Mouse (Mus musculus): ENCODE measurements around the gene Meis1. TPM values are rescaled to one million over a fixed set of nuclear protein-coding genes. Genes with fewer than 3 reads are reported as not detected.

Gene Meis1
- 8.0 and 8.5 TPM in 2 replicates for polyA plus RNA-seq (2015; fragmentation: Nextera tagmentation; extraction: Ambion mirVana)

- Histone ChIP-seq H3K4me1 (ENCODE audit: control insufficient read depth, low read depth, low read length) (no peaks in the 10 kb centered on the region), H3K4me3 (ENCODE audit: low read depth, low read length) (peak within 1 kb of the TSS; percentile 66), H3K9ac (ENCODE audit: low read depth, low read length) (peak within 1 kb of the TSS; percentile 59), H3K9me3 (replicated peaks; ENCODE audit: control insufficient read depth, low read length) (no peaks in the 10 kb centered on the region), H3K4me2 (ENCODE audit: low read depth, low read length) (peak within 1 kb of the TSS; percentile 74), H3K27ac (ENCODE audit: low read length) (peak within 1 kb of the TSS; percentile 81), H3K36me3 (ENCODE audit: control insufficient read depth, insufficient read depth) (no peaks in the 10 kb centered on the region), H3K27me3 (ENCODE audit: control insufficient read depth, insufficient read depth, low read depth, low read length) (peaks cover 71% of the 10 kb centered on the region)
- WGBS (ENCODE audit: insufficient replicate concordance) = under 1% methylated on average over 29 of the region's 29 CpGs
- peak; percentile 85 for ATAC-seq (ENCODE audit: low read depth)
These were observed at the start of gene Meis1 for GRCm38 (mm10) chr11:19018489-19019203. Meis1 (minus strand) TSS chr11:19018985.

- no peaks in the 10 kb centered on the region for H3K36me3 ChIP-seq (ENCODE audit: control insufficient read depth, insufficient read depth)
- ATAC-seq (ENCODE audit: low read depth) = no peak
- H3K9ac ChIP-seq (ENCODE audit: low read depth, low read length) = no peak overlapping the region
- no peaks in the 10 kb centered on the region for H3K4me1 ChIP-seq (ENCODE audit: control insufficient read depth, low read depth, low read length)
- no peaks in the 10 kb centered on the region for H3K9me3 ChIP-seq (replicated peaks; ENCODE audit: control insufficient read depth, low read length)
- 59% methylated on average over 5 of the region's 5 CpGs for WGBS (ENCODE audit: insufficient replicate concordance)
- H3K4me3 ChIP-seq (ENCODE audit: low read depth, low read length) = no peak overlapping the region
- no peak overlapping the region for H3K4me2 ChIP-seq (ENCODE audit: low read depth, low read length)
- H3K27ac ChIP-seq (ENCODE audit: low read length) = no peak overlapping the region
- no peaks in the 10 kb centered on the region for H3K27me3 ChIP-seq (ENCODE audit: control insufficient read depth, insufficient read depth, low read depth, low read length)
These were observed 48.5 kb upstream of the Meis1 start for GRCm38 (mm10) chr11:19067334-19067733.

- Histone ChIP-seq H3K4me2 (ENCODE audit: low read depth, low read length) (no peak overlapping the region), H3K9me3 (replicated peaks; ENCODE audit: control insufficient read depth, low read length) (no peaks in the 10 kb centered on the region), H3K27me3 (ENCODE audit: control insufficient read depth, insufficient read depth, low read depth, low read length) (no peaks in the 10 kb centered on the region), H3K4me1 (ENCODE audit: control insufficient read depth, low read depth, low read length) (no peaks in the 10 kb centered on the region), H3K4me3 (ENCODE audit: low read depth, low read length) (no peak overlapping the region), H3K36me3 (ENCODE audit: control insufficient read depth, insufficient read depth) (no peaks in the 10 kb centered on the region), H3K9ac (ENCODE audit: low read depth, low read length) (no peak overlapping the region), H3K27ac (ENCODE audit: low read length) (no peak overlapping the region)
- 63% methylated on average over 7 of the region's 7 CpGs for WGBS (ENCODE audit: insufficient replicate concordance)
- no peak for ATAC-seq (ENCODE audit: low read depth)
These were observed 30.5 kb upstream of the Meis1 start for GRCm38 (mm10) chr11:19049276-19049675.

GRCm38 (mm10) chr11:19036595-19037166 lies 17.9 kb upstream of the Meis1 start:
- WGBS (ENCODE audit: insufficient replicate concordance) = 73% methylated on average over 10 of the region's 10 CpGs

GRCm38 (mm10) chr11:19026581-19027561 lies 8.1 kb upstream of the Meis1 start:
- Histone ChIP-seq H3K9me3 (replicated peaks; ENCODE audit: control insufficient read depth, low read length) (no peaks in the 10 kb centered on the region), H3K27me3 (ENCODE audit: control insufficient read depth, insufficient read depth, low read depth, low read length) (peaks cover 26% of the 10 kb centered on the region), H3K4me2 (ENCODE audit: low read depth, low read length) (peak overlapping the region; percentile 73), H3K4me3 (ENCODE audit: low read depth, low read length) (peak overlapping the region; percentile 42), H3K27ac (ENCODE audit: low read length) (no peak overlapping the region), H3K36me3 (ENCODE audit: control insufficient read depth, insufficient read depth) (no peaks in the 10 kb centered on the region), H3K4me1 (ENCODE audit: control insufficient read depth, low read depth, low read length) (no peaks in the 10 kb centered on the region), H3K9ac (ENCODE audit: low read depth, low read length) (peak overlapping the region; percentile 46; the same call in 1 of the 2 replicates)
- under 1% methylated on average over 58 of the region's 58 CpGs for whole genome bisulfite sequencing (ENCODE audit: insufficient replicate concordance)
- peak; percentile 53 for ATAC-seq (ENCODE audit: low read depth)

More at GRCm38 (mm10) chr11:19036595-19037166, 17.9 kb upstream of the Meis1 start:
- H3K4me2 ChIP-seq (ENCODE audit: low read depth, low read length) = no peak overlapping the region
- H3K9me3 ChIP-seq (replicated peaks; ENCODE audit: control insufficient read depth, low read length) = no peaks in the 10 kb centered on the region
- H3K27ac ChIP-seq (ENCODE audit: low read length) = no peak overlapping the region
- no peak overlapping the region for H3K9ac ChIP-seq (ENCODE audit: low read depth, low read length)
- no peaks in the 10 kb centered on the region for H3K4me1 ChIP-seq (ENCODE audit: control insufficient read depth, low read depth, low read length)
- H3K4me3 ChIP-seq (ENCODE audit: low read depth, low read length) = no peak overlapping the region
- ATAC-seq (ENCODE audit: low read depth) = no peak
- H3K36me3 ChIP-seq (ENCODE audit: control insufficient read depth, insufficient read depth) = no peaks in the 10 kb centered on the region
- no peaks in the 10 kb centered on the region for H3K27me3 ChIP-seq (ENCODE audit: control insufficient read depth, insufficient read depth, low read depth, low read length)

GRCm38 (mm10) chr11:19025976-19026520 lies 7.3 kb upstream of the Meis1 start:
- WGBS (ENCODE audit: insufficient replicate concordance) = 7% methylated on average over 11 of the region's 11 CpGs
- no peaks in the 10 kb centered on the region for H3K4me1 ChIP-seq (ENCODE audit: control insufficient read depth, low read depth, low read length)
- H3K27me3 ChIP-seq (ENCODE audit: control insufficient read depth, insufficient read depth, low read depth, low read length) = peaks cover 31% of the 10 kb centered on the region
- H3K9me3 ChIP-seq (replicated peaks; ENCODE audit: control insufficient read depth, low read length) = no peaks in the 10 kb centered on the region
- ATAC-seq (ENCODE audit: low read depth) = no peak
- no peak overlapping the region for H3K27ac ChIP-seq (ENCODE audit: low read length)
- H3K4me3 ChIP-seq (ENCODE audit: low read depth, low read length) = peak overlapping the region; percentile 42
- H3K4me2 ChIP-seq (ENCODE audit: low read depth, low read length) = peak overlapping the region; percentile 73
- no peaks in the 10 kb centered on the region for H3K36me3 ChIP-seq (ENCODE audit: control insufficient read depth, insufficient read depth)
- H3K9ac ChIP-seq (ENCODE audit: low read depth, low read length) = no peak overlapping the region

DNA sequence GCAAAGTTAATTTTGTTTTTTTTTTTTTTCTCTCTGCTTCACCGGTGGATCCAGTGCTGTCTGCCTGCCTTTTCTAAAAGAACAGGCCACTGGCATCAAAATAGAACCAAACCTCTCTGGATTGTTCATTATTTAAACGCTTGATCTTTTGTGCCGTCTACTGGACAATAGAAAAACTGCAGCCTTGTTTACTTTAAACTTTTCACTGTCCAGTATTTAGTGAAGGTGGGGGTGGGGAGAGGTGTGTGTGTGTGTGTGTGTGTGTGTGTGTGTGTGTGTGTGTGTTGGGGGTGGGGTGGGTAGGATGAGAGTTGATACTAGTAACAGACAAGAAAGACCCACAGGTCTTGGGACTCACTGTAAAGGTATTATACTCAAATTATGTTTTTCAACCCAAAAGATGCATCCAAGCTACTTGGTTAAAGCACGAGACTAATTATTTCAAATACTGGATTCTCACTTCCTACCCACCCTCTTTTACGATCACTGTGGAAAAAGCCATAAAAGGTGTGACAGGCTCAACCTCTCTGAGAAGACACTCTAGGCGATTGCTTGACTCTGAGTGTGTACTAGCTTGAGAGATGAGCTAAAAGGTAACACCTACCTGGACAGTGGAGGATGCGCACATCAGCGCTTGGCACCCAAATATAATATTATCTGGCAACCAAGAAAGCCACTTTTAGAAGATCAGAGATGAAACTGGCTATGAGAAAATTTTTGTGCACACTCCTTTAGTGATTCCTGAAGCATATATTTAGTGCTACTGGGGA lies 5.9 kb upstream of the Meis1 start:
- peaks cover 45% of the 10 kb centered on the region for H3K27me3 ChIP-seq (ENCODE audit: control insufficient read depth, insufficient read depth, low read depth, low read length)
- H3K9me3 ChIP-seq (replicated peaks; ENCODE audit: control insufficient read depth, low read length) = no peaks in the 10 kb centered on the region
- H3K4me1 ChIP-seq (ENCODE audit: control insufficient read depth, low read depth, low read length) = no peaks in the 10 kb centered on the region
- no peak overlapping the region for H3K27ac ChIP-seq (ENCODE audit: low read length)
- no peak overlapping the region for H3K9ac ChIP-seq (ENCODE audit: low read depth, low read length)
- no peak overlapping the region for H3K4me3 ChIP-seq (ENCODE audit: low read depth, low read length)
- H3K36me3 ChIP-seq (ENCODE audit: control insufficient read depth, insufficient read depth) = no peaks in the 10 kb centered on the region
- no peak overlapping the region for H3K4me2 ChIP-seq (ENCODE audit: low read depth, low read length)
- 29% methylated on average over 8 of the region's 8 CpGs for WGBS (ENCODE audit: insufficient replicate concordance)
- ATAC-seq (ENCODE audit: low read depth) = no peak

DNA sequence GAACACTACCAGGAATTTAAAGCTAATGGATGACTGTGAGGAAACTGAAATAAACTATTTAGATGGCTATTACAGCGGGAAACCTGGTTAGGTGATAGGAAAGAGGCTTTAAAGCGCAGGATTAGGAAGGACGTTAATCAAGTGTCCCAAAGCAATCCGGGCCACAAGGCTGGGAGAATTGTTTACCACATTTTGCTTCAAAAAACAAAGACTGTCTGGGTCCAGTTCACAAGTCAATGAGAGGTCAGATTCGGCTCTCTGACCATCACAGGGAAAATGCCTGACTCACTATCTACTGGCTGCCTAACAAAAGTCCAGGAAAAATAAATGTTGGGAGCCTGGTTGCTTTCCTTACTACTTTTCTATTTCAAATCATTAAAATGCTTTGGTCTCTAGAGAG lies 4.6 kb upstream of the Meis1 start:
- no peak overlapping the region for H3K4me3 ChIP-seq (ENCODE audit: low read depth, low read length)
- 43% methylated on average over 5 of the region's 5 CpGs for WGBS (ENCODE audit: insufficient replicate concordance)
- no peaks in the 10 kb centered on the region for H3K9me3 ChIP-seq (replicated peaks; ENCODE audit: control insufficient read depth, low read length)
- no peaks in the 10 kb centered on the region for H3K4me1 ChIP-seq (ENCODE audit: control insufficient read depth, low read depth, low read length)
- H3K27ac ChIP-seq (ENCODE audit: low read length) = no peak overlapping the region
- no peak overlapping the region for H3K4me2 ChIP-seq (ENCODE audit: low read depth, low read length)
- no peaks in the 10 kb centered on the region for H3K36me3 ChIP-seq (ENCODE audit: control insufficient read depth, insufficient read depth)
- peaks cover 56% of the 10 kb centered on the region for H3K27me3 ChIP-seq (ENCODE audit: control insufficient read depth, insufficient read depth, low read depth, low read length)
- no peak overlapping the region for H3K9ac ChIP-seq (ENCODE audit: low read depth, low read length)
- ATAC-seq (ENCODE audit: low read depth) = no peak

Measured in liver, embryonic 16.5 days (tissue).